Mouse (Mus musculus): Measurements from ENCODE around the gene C1qtnf9. TPM values are rescaled to one million over a fixed set of nuclear protein-coding genes. Genes with fewer than 3 reads are reported as not detected.
A peak's percentile ranks its signal among the peaks of the same experiment; 100 is the strongest.

The C1qtnf9 gene
- polyA plus RNA-seq, 1 experiment from 2014 or later: 0.12 TPM

DNA sequence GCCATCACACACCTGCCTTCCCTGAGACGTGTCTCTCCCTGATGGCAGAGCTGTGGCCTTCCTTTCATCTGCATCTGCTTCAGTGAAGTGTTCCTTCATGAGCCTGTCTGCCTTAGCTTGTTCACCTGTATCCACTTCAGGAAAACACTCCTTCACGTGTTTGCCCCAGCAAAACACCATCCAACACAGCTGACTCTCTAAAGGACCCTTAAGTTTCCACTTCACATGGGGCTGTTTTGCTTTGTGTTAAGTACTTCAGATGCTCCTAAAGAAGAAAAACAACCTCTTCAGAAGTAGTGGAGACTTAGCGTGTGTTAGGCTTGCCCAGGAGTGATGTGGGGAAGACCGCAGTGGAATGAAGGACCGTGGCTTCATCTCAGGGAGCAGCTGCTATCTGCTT, 47.2 kb downstream of the C1qtnf9 start:
- no peak overlapping the region for H3K4me2 ChIP-seq
- WGBS: 65% methylated on average over 5 of the region's 5 CpGs
- DNase-seq (peak; percentile 62), ATAC-seq (ENCODE audit: insufficient read depth) (peak; percentile 85)
- no peaks in the 10 kb centered on the region for H3K27me3 ChIP-seq (ENCODE audit: insufficient read depth, low read length)
- no peak overlapping the region for H3K27ac ChIP-seq (ENCODE audit: low read depth)
- H3K9ac ChIP-seq: no peak overlapping the region
- H3K4me3 ChIP-seq (ENCODE audit: low read depth, low read length): no peak overlapping the region
- peaks cover 7% of the 10 kb centered on the region; the same call in 1 of the 2 replicates for H3K4me1 ChIP-seq (ENCODE audit: insufficient read depth)
- no peaks in the 10 kb centered on the region for H3K9me3 ChIP-seq (ENCODE audit: low read depth, low read length)
- TF ChIP-seq CTCF (IDR thresholded peaks at IDR 0.05; ENCODE audit: low read depth): no peak
- peaks cover 28% of the 10 kb centered on the region; the same call in 1 of the 2 replicates for H3K36me3 ChIP-seq (ENCODE audit: insufficient read depth)

- no peaks in the 10 kb centered on the region for H3K9me3 ChIP-seq (ENCODE audit: low read depth, low read length)
- H3K4me1 ChIP-seq (ENCODE audit: insufficient read depth): peaks cover 7% of the 10 kb centered on the region; the same call in 1 of the 2 replicates
- ATAC-seq (ENCODE audit: insufficient read depth) (no peak; the same call in 1 of the 2 replicates), DNase-seq (peak; percentile 21)
- no peak overlapping the region for H3K9ac ChIP-seq
- H3K4me2 ChIP-seq: no peak overlapping the region
- no peaks in the 10 kb centered on the region for H3K27me3 ChIP-seq (ENCODE audit: insufficient read depth, low read length)
- peaks cover 28% of the 10 kb centered on the region; the same call in 1 of the 2 replicates for H3K36me3 ChIP-seq (ENCODE audit: insufficient read depth)
- TF ChIP-seq CTCF (IDR thresholded peaks at IDR 0.05; ENCODE audit: low read depth): no peak
- no peak overlapping the region for H3K4me3 ChIP-seq (ENCODE audit: low read depth, low read length)
- no peak overlapping the region for H3K27ac ChIP-seq (ENCODE audit: low read depth)
- WGBS: 49% methylated on average over 5 of the region's 5 CpGs
Observed at GRCm38 (mm10) chr14:60818045-60818444, 50.1 kb downstream of the C1qtnf9 start.

DNA sequence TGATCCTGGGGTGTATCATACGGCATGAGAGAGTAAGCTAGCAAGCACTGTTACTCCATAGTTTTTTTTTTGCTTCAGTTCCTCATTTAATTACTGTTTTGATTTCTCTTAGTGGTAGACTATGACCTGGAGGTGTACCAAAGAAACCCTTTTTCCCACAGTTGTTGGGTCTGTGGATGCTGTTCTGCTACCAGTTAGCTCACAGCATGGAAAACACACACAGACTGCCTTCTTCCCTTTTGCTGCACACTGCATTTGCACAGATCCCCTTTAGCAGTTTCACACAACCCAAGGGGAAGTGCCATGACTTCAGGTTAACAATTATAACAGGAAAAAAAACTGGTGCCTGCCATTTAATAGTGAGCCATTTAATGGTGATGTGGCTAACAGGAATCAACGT, 62.2 kb downstream of the C1qtnf9 start:
- Histone ChIP-seq H3K9ac (no peak overlapping the region), H3K4me2 (no peak overlapping the region), H3K27ac (ENCODE audit: low read depth) (no peak overlapping the region), H3K4me3 (ENCODE audit: low read depth, low read length) (no peak overlapping the region), H3K36me3 (ENCODE audit: insufficient read depth) (peaks cover 33% of the 10 kb centered on the region), H3K4me1 (ENCODE audit: insufficient read depth) (no peaks in the 10 kb centered on the region), H3K27me3 (ENCODE audit: insufficient read depth, low read length) (no peaks in the 10 kb centered on the region), H3K9me3 (ENCODE audit: low read depth, low read length) (no peaks in the 10 kb centered on the region)
- TF ChIP-seq CTCF (IDR thresholded peaks at IDR 0.05; ENCODE audit: low read depth): no peak
- DNase-seq: no peak
- 87% methylated on average over 2 of the region's 2 CpGs for WGBS
- ATAC-seq (ENCODE audit: insufficient read depth): no peak

Other genes starting within 250 kb of the C1qtnf9 start
- 14.2 and 14.3 TPM in 2 replicates for gene Spata13, start 134.1 kb upstream of the C1qtnf9 start, polyA plus RNA-seq (2014; fragmentation: Nextera tagmentation; extraction: Ambion mirVana)
- gene Mipep, start 16.4 kb downstream of the C1qtnf9 start, polyA plus RNA-seq (2014; fragmentation: Nextera tagmentation; extraction: Ambion mirVana): 26.3 and 26.5 TPM in 2 replicates

Data from lung, embryonic 14.5 days (tissue).